Mouse (Mus musculus): Measurements from ENCODE around the gene Treh. TPM values are rescaled to one million over a fixed set of nuclear protein-coding genes. Genes with fewer than 3 reads are reported as not detected.

Treh gene
- polyA plus RNA-seq, 1 experiment from 2014 or later, result not detected

DNA sequence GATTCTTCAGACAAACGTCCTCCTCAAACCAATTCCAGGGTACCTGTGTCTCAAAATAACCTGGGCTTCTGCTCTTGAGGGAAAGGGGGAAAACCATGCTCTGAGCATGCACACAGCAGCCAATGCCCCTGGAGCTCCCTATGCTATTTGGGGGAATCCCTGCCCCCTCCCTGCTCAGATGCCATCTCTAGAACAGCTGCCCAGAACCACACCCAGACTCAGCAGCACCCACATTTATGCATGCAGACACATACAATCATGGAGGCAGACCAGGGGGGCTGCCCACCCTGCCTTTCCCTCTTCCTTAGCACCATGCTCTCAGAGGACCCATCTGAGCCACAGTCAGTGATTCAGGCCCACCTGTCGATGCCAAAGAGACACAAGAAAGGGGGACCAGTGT lies 40.5 kb downstream of the Treh start:
- 68% methylated on average over 2 of the region's 2 CpGs for WGBS
- Histone ChIP-seq H3K27ac (ENCODE audit: low read length) (no peak overlapping the region), H3K4me3 (ENCODE audit: low read depth, low read length) (no peak overlapping the region), H3K4me1 (ENCODE audit: control insufficient read depth, insufficient read depth, low read length) (peaks cover 10% of the 10 kb centered on the region; the same call in 1 of the 2 replicates), H3K4me2 (replicated peaks; ENCODE audit: low read depth, low read length) (no peak overlapping the region), H3K9me3 (ENCODE audit: control insufficient read depth, low read depth, low read length) (no peaks in the 10 kb centered on the region), H3K27me3 (ENCODE audit: control insufficient read depth, insufficient read depth, low read length) (no peaks in the 10 kb centered on the region), H3K9ac (replicated peaks; ENCODE audit: low read depth, low read length) (no peak overlapping the region), H3K36me3 (ENCODE audit: control insufficient read depth, insufficient read depth, low read length) (peaks cover 29% of the 10 kb centered on the region)
- ATAC-seq (ENCODE audit: insufficient number of reproducible peaks, insufficient read depth, low FRiP score, low read depth), result no peak

DNA sequence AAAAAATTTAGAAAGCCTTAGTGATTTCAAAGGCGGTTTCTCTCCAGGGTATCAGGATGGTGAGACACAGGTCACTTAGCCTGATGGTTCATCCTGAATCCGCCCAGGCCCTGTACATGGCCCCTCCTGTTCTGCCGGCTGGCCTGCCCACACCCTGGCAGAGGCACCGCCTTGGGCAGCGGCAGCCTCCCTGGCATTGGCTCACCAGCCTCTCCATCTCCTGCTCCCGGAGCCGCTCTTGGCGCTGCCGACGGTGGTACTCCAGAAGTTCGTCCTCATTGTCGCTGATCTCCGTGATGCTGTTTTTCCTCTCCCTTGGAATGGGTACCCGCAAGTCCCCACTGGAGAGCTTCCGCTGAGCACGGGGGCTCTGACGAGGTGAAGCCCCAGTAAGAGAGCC lies 42.1 kb downstream of the Treh start:
- Histone ChIP-seq H3K27me3 (ENCODE audit: control insufficient read depth, insufficient read depth, low read length) (no peaks in the 10 kb centered on the region), H3K4me3 (ENCODE audit: low read depth, low read length) (no peak overlapping the region), H3K36me3 (ENCODE audit: control insufficient read depth, insufficient read depth, low read length) (peaks cover 29% of the 10 kb centered on the region), H3K27ac (ENCODE audit: low read length) (no peak overlapping the region), H3K9ac (replicated peaks; ENCODE audit: low read depth, low read length) (no peak overlapping the region), H3K4me1 (ENCODE audit: control insufficient read depth, insufficient read depth, low read length) (peaks cover 13% of the 10 kb centered on the region), H3K9me3 (ENCODE audit: control insufficient read depth, low read depth, low read length) (no peaks in the 10 kb centered on the region), H3K4me2 (replicated peaks; ENCODE audit: low read depth, low read length) (no peak overlapping the region)
- 86% methylated on average over 17 of the region's 17 CpGs for WGBS
- no peak for ATAC-seq (ENCODE audit: insufficient number of reproducible peaks, insufficient read depth, low FRiP score, low read depth)

DNA sequence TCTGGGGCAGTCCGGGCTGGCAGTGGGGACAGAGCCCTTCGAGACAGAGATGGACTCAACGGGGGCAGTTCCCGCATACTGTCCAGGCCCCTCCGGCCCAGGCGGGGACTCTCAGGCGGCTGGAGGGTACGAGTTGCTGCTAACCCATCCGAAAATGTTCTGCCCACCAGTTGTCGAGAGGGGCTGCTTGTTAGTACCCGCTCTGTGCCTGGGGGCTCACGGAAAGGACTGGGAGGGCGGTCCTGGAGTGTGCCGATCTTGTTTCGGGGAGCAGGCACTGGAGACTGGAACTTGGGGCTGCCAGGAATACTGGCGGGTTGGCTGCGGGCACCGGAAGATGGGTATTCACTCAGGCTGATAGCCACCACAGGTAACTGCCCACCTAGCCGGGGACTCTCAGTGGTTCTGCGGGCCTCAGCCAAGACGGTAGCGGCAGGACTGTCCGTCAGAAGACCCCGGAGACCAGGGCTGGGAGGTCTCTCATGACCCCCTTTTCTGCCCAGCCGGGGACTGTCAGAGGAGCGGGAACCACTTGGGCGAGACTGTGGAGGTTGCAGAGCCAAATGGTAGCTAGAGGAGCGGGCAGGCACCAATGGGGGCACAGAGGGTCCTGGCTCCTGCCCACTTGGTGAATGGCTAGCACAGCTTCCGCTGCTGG lies 42.8 kb downstream of the Treh start:
- 93% methylated on average over 29 of the region's 29 CpGs for WGBS
- H3K9ac ChIP-seq (replicated peaks; ENCODE audit: low read depth, low read length), result no peak overlapping the region
- H3K4me1 ChIP-seq (ENCODE audit: control insufficient read depth, insufficient read depth, low read length), result peaks cover 21% of the 10 kb centered on the region
- H3K4me3 ChIP-seq (ENCODE audit: low read depth, low read length), result no peak overlapping the region
- H3K4me2 ChIP-seq (replicated peaks; ENCODE audit: low read depth, low read length), result no peak overlapping the region
- ATAC-seq (ENCODE audit: insufficient number of reproducible peaks, insufficient read depth, low FRiP score, low read depth), result no peak
- no peaks in the 10 kb centered on the region for H3K27me3 ChIP-seq (ENCODE audit: control insufficient read depth, insufficient read depth, low read length)
- no peak overlapping the region for H3K27ac ChIP-seq (ENCODE audit: low read length)
- H3K9me3 ChIP-seq (ENCODE audit: control insufficient read depth, low read depth, low read length), result no peaks in the 10 kb centered on the region
- H3K36me3 ChIP-seq (ENCODE audit: control insufficient read depth, insufficient read depth, low read length), result peaks cover 22% of the 10 kb centered on the region

DNA sequence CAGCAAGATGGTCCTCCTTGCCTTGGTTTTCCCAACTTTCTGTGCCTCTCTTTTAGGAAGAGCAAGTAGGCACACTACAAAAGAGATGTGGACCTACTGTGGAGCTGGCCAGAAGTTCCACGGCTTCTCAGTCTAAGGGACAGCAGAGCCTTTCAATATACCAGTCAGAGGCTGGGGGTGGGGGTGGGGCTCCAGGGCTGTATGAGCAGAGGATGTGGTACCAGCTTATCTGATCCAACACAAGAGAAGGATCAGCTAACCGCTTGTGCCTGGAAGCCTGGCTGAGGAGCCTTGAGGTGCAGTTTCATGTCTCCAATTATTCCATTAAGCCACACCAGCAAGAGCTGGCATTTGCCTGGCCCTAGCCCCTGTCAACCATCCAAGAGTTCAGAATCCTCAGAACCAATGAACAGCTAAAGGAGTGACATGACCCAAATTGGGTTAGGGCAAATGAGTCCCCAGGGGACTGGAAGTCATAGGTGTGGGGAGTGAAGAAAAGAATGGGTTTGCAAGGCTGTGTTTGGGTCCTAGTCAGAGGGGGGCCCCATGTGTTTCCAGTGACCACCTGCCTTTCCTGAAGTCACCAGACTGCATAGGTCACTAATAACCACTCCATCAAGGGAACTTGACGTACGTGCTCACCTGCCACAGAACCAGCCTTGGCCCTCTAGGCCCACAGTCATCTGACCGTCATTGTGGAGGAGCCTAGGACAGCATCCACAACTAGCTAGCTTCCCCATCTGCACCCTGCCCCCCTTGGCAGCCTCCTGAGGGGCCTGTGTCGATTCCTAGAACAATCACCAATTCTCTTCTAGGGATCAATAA lies 44.2 kb downstream of the Treh start:
- Histone ChIP-seq H3K4me3 (ENCODE audit: low read depth, low read length) (no peak overlapping the region), H3K4me2 (replicated peaks; ENCODE audit: low read depth, low read length) (no peak overlapping the region), H3K9me3 (ENCODE audit: control insufficient read depth, low read depth, low read length) (no peaks in the 10 kb centered on the region), H3K27me3 (ENCODE audit: control insufficient read depth, insufficient read depth, low read length) (no peaks in the 10 kb centered on the region), H3K36me3 (ENCODE audit: control insufficient read depth, insufficient read depth, low read length) (peaks cover 21% of the 10 kb centered on the region), H3K4me1 (ENCODE audit: control insufficient read depth, insufficient read depth, low read length) (peaks cover 27% of the 10 kb centered on the region), H3K27ac (ENCODE audit: low read length) (no peak overlapping the region), H3K9ac (replicated peaks; ENCODE audit: low read depth, low read length) (no peak overlapping the region)
- WGBS, result 74% methylated on average over 6 of the region's 6 CpGs
- ATAC-seq (ENCODE audit: insufficient number of reproducible peaks, insufficient read depth, low FRiP score, low read depth), result no peak

GRCm38 (mm10) chr9:44717822-44718242 lies 44.8 kb downstream of the Treh start:
- H3K4me3 ChIP-seq (ENCODE audit: low read depth, low read length), result no peak overlapping the region
- 80% methylated on average over 10 of the region's 10 CpGs for WGBS
- H3K9ac ChIP-seq (replicated peaks; ENCODE audit: low read depth, low read length), result no peak overlapping the region
- no peaks in the 10 kb centered on the region for H3K27me3 ChIP-seq (ENCODE audit: control insufficient read depth, insufficient read depth, low read length)
- peaks cover 21% of the 10 kb centered on the region for H3K36me3 ChIP-seq (ENCODE audit: control insufficient read depth, insufficient read depth, low read length)
- H3K27ac ChIP-seq (ENCODE audit: low read length), result no peak overlapping the region
- no peak overlapping the region for H3K4me2 ChIP-seq (replicated peaks; ENCODE audit: low read depth, low read length)
- H3K9me3 ChIP-seq (ENCODE audit: control insufficient read depth, low read depth, low read length), result no peaks in the 10 kb centered on the region
- no peak for ATAC-seq (ENCODE audit: insufficient number of reproducible peaks, insufficient read depth, low FRiP score, low read depth)
- H3K4me1 ChIP-seq (ENCODE audit: control insufficient read depth, insufficient read depth, low read length), result peaks cover 27% of the 10 kb centered on the region

GRCm38 (mm10) chr9:44718937-44719631 lies 46.1 kb downstream of the Treh start:
- H3K27me3 ChIP-seq (ENCODE audit: control insufficient read depth, insufficient read depth, low read length), result no peaks in the 10 kb centered on the region
- H3K4me2 ChIP-seq (replicated peaks; ENCODE audit: low read depth, low read length), result no peak overlapping the region
- WGBS, result 86% methylated on average over 12 of the region's 12 CpGs
- no peak overlapping the region for H3K4me3 ChIP-seq (ENCODE audit: low read depth, low read length)
- H3K36me3 ChIP-seq (ENCODE audit: control insufficient read depth, insufficient read depth, low read length), result peaks cover 13% of the 10 kb centered on the region
- H3K9ac ChIP-seq (replicated peaks; ENCODE audit: low read depth, low read length), result no peak overlapping the region
- H3K27ac ChIP-seq (ENCODE audit: low read length), result no peak overlapping the region
- no peak for ATAC-seq (ENCODE audit: insufficient number of reproducible peaks, insufficient read depth, low FRiP score, low read depth)
- peaks cover 29% of the 10 kb centered on the region for H3K4me1 ChIP-seq (ENCODE audit: control insufficient read depth, insufficient read depth, low read length)
- H3K9me3 ChIP-seq (ENCODE audit: control insufficient read depth, low read depth, low read length), result no peaks in the 10 kb centered on the region

- peak overlapping the region; percentile 88 for H3K4me2 ChIP-seq (replicated peaks; ENCODE audit: low read depth, low read length)
- ATAC-seq (ENCODE audit: insufficient number of reproducible peaks, insufficient read depth, low FRiP score, low read depth), result no peak
- no peak overlapping the region for H3K27ac ChIP-seq (ENCODE audit: low read length)
- H3K4me1 ChIP-seq (ENCODE audit: control insufficient read depth, insufficient read depth, low read length), result peaks cover 30% of the 10 kb centered on the region
- no peak overlapping the region for H3K4me3 ChIP-seq (ENCODE audit: low read depth, low read length)
- H3K27me3 ChIP-seq (ENCODE audit: control insufficient read depth, insufficient read depth, low read length), result no peaks in the 10 kb centered on the region
- no peaks in the 10 kb centered on the region for H3K9me3 ChIP-seq (ENCODE audit: control insufficient read depth, low read depth, low read length)
- WGBS, result 66% methylated on average over 8 of the region's 8 CpGs
- peak overlapping the region; percentile 67; the same call in 1 of the 2 replicates for H3K9ac ChIP-seq (replicated peaks; ENCODE audit: low read depth, low read length)
- H3K36me3 ChIP-seq (ENCODE audit: control insufficient read depth, insufficient read depth, low read length), result peaks cover 11% of the 10 kb centered on the region
Observed at GRCm38 (mm10) chr9:44719632-44720357, 46.8 kb downstream of the Treh start.
